Mouse (Mus musculus) neutrophil, adult 65 days (primary cell): Measurements from ENCODE around the gene Msln. TPM values are rescaled to one million over a fixed set of nuclear protein-coding genes. Genes with fewer than 3 reads are reported as not detected.

Experiments
- total RNA-seq: library from RNA; stranded (reverse); gene quantifications from 2 replicates; pipeline ENCODE4 v1.2.4, GENCODE M21; 2023

The Msln gene
- 0.88 TPM in 1 of 2 replicates, not detected in the other for total RNA-seq

GRCm38 (mm10) chr17:25754241-25754640 lies at the start of gene Msln:
TSS of gene Msln (minus strand) at chr17:25754378.

GRCm38 (mm10) chr17:25796951-25797369 lies 42.8 kb upstream of the Msln start, which contains the start of gene Metrn:
TSS of gene Metrn (minus strand) at chr17:25797136.

GRCm38 (mm10) chr17:25795609-25796092 lies 41.5 kb upstream of the Msln start, which contains the start of gene AC134908.4:
TSS of gene AC134908.4 (minus strand) at chr17:25795659.

GRCm38 (mm10) chr17:25792615-25793014 lies 38.4 kb upstream of the Msln start, which contains the start of gene Fam173a:
TSS of gene Fam173a (minus strand) at chr17:25792901.

GRCm38 (mm10) chr17:25786280-25786679 lies 32.1 kb upstream of the Msln start, which contains the start of gene Ccdc78:
TSS of gene Ccdc78 (plus strand) at chr17:25786580.

GRCm38 (mm10) chr17:25785281-25785745 lies 31.1 kb upstream of the Msln start, which contains the start of gene Haghl:
TSS of gene Haghl (minus strand) at chr17:25785673.

GRCm38 (mm10) chr17:25773549-25774120 lies 19.5 kb upstream of the Msln start, which contains the start of gene Narfl:
TSS of gene Narfl (plus strand) at chr17:25773776.

GRCm38 (mm10) chr17:25735745-25736144 lies 18.4 kb downstream of the Msln start, which contains the start of gene Mslnl:
TSS of gene Mslnl (plus strand) at chr17:25736042.

GRCm38 (mm10) chr17:25727265-25728008 lies 26.7 kb downstream of the Msln start, which contains the start of the genes Chtf18 and Rpusd1:
TSS of gene Chtf18 (minus strand) at chr17:25727419.
TSS of gene Rpusd1 (plus strand) at chr17:25727670.

GRCm38 (mm10) chr17:25716711-25717637 lies 37.2 kb downstream of the Msln start, which contains the start of gene Gng13:
TSS of gene Gng13 (plus strand) at chr17:25717171.

Other genes starting within 250 kb of the Msln start
- not detected in 2 replicates for gene Sox8, start 183.7 kb downstream of the Msln start, total RNA-seq
- gene Lmf1, start 175.3 kb downstream of the Msln start, total RNA-seq: 8.7 and 10.5 TPM in 2 replicates
- gene Gng13, start 37.2 kb downstream of the Msln start, total RNA-seq: not detected in 2 replicates
- 9.7 and 18.7 TPM in 2 replicates for gene Chtf18, start 27.0 kb downstream of the Msln start, total RNA-seq
- 4.5 TPM in 2 replicates for gene Rpusd1, start 26.7 kb downstream of the Msln start, total RNA-seq
- gene Mslnl, start 18.3 kb downstream of the Msln start, total RNA-seq: not detected in 2 replicates
- gene Narfl, start 19.4 kb upstream of the Msln start, total RNA-seq: 24.6 and 35.5 TPM in 2 replicates
- gene Haghl, start 31.3 kb upstream of the Msln start, total RNA-seq: 10.2 and 14.6 TPM in 2 replicates
- 0.22 TPM in 1 of 2 replicates, not detected in the other for gene Ccdc78, start 32.2 kb upstream of the Msln start, total RNA-seq
- gene Fam173a, start 38.5 kb upstream of the Msln start, total RNA-seq: 25.4 and 34.7 TPM in 2 replicates
- not detected in 2 replicates for gene AC134908.4, start 41.3 kb upstream of the Msln start, total RNA-seq
- gene Metrn, start 42.8 kb upstream of the Msln start, total RNA-seq: 10.9 and 16.2 TPM in 2 replicates
- 0.11 TPM in 1 of 2 replicates, not detected in the other for gene Fbxl16, start 54.7 kb upstream of the Msln start, total RNA-seq
- 13.3 and 17.6 TPM in 2 replicates for gene Wdr24, start 69.2 kb upstream of the Msln start, total RNA-seq
- 7.7 and 8.2 TPM in 2 replicates for gene Jmjd8, start 74.5 kb upstream of the Msln start, total RNA-seq
- 35.4 and 46.5 TPM in 2 replicates for gene Stub1, start 79.0 kb upstream of the Msln start, total RNA-seq
- 0.64 and 1.3 TPM in 2 replicates for gene Rhbdl1, start 82.9 kb upstream of the Msln start, total RNA-seq
- gene Gm20683, start 87.4 kb upstream of the Msln start, total RNA-seq: 1.7 and 2.8 TPM in 2 replicates
- gene Rhot2, start 90.5 kb upstream of the Msln start, total RNA-seq: 26.5 and 33.7 TPM in 2 replicates
- 21.9 and 25.5 TPM in 2 replicates for gene Wdr90, start 107.1 kb upstream of the Msln start, total RNA-seq
- 1.4 and 3.2 TPM in 2 replicates for gene Mcrip2, start 114.4 kb upstream of the Msln start, total RNA-seq
- 6.4 and 6.5 TPM in 2 replicates for gene Mettl26, start 120.7 kb upstream of the Msln start, total RNA-seq
- gene Wfikkn1, start 126.5 kb upstream of the Msln start, total RNA-seq: 2.1 and 4.1 TPM in 2 replicates
- gene Rab40c, start 165.3 kb upstream of the Msln start, total RNA-seq: 13.0 and 17.4 TPM in 2 replicates
- 34.9 and 36.2 TPM in 2 replicates for gene Pigq, start 190.6 kb upstream of the Msln start, total RNA-seq
- not detected in 2 replicates for gene Nhlrc4, start 190.6 kb upstream of the Msln start, total RNA-seq
- gene A930017K11Rik, start 198.2 kb upstream of the Msln start, total RNA-seq: not detected in 2 replicates
- gene Capn15, start 231.4 kb upstream of the Msln start, total RNA-seq: 12.0 and 19.3 TPM in 2 replicates